Mouse (Mus musculus): ENCODE results near the gene Tmem210. TPM values are rescaled to one million over a fixed set of nuclear protein-coding genes. Genes with fewer than 3 reads are reported as not detected.
A peak's percentile ranks its signal among the peaks of the same experiment; 100 is the strongest.

The Tmem210 gene
- polyA plus RNA-seq, 1 experiment from 2014 or later: not detected

GRCm38 (mm10) chr2:25328440-25328839 lies 40.5 kb downstream of the Tmem210 start:
- H3K27ac ChIP-seq: no peak overlapping the region
- no peak overlapping the region for H3K4me3 ChIP-seq (ENCODE audit: inconsistent target)
- peaks cover 7% of the 10 kb centered on the region for H3K79me2 ChIP-seq (ENCODE audit: inconsistent target)
- H3K36me3 ChIP-seq (ENCODE audit: inconsistent target): no peaks in the 10 kb centered on the region
- 54% methylated on average over 7 of the region's 7 CpGs for WGBS (ENCODE audit: missing documents)

DNA sequence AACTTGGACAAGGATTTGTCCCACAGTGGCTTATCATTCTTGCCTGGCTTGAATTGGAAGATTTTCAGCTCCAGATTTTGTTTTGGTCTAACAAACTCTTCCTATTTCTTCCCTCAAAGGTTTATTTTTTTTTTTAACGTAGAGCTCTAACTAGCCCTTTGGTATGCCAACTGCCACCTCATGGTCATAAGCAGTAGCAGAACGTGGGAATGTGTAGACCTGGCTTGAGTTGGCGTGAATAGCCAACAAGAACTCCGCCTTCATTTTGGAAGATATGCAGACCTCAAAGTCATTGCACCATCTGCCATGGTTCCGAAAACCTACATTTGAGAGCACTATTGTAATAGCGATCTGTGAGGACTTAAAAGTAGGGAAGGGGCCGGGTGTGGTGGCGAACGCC lies 43.5 kb downstream of the Tmem210 start:
- Histone ChIP-seq H3K27ac (0 out of 2 replicates have a peak overlapping the region, but pooled peaks have one; percentile 49), H3K79me2 (ENCODE audit: inconsistent target) (peaks cover 23% of the 10 kb centered on the region), H3K36me3 (ENCODE audit: inconsistent target) (peaks cover 22% of the 10 kb centered on the region; the same call in 1 of the 2 replicates), H3K4me3 (ENCODE audit: inconsistent target) (peak overlapping the region; percentile 94)
- 47% methylated on average over 8 of the region's 9 CpGs for WGBS (ENCODE audit: missing documents)

GRCm38 (mm10) chr2:25332286-25333160 lies 44.6 kb downstream of the Tmem210 start, which contains the start of gene Man1b1:
Gene Man1b1, plus strand, starts transcription at chr2:25332338.
- H3K79me2 ChIP-seq (ENCODE audit: inconsistent target): peaks cover 23% of the 10 kb centered on the region
- H3K36me3 ChIP-seq (ENCODE audit: inconsistent target): peaks cover 32% of the 10 kb centered on the region; the same call in 1 of the 2 replicates
- WGBS (ENCODE audit: missing documents): under 1% methylated on average over 78 of the region's 78 CpGs
- peak within 1 kb of the TSS; percentile 49 for H3K27ac ChIP-seq
- H3K4me3 ChIP-seq (ENCODE audit: inconsistent target): peak within 1 kb of the TSS; percentile 94

- Histone ChIP-seq H3K27ac (no peak overlapping the region), H3K4me3 (ENCODE audit: inconsistent target) (peak overlapping the region; percentile 94), H3K79me2 (ENCODE audit: inconsistent target) (peaks cover 23% of the 10 kb centered on the region), H3K36me3 (ENCODE audit: inconsistent target) (peaks cover 41% of the 10 kb centered on the region; the same call in 1 of the 2 replicates)
- WGBS (ENCODE audit: missing documents): 88% methylated on average over 2 of the region's 2 CpGs
Measured at GRCm38 (mm10) chr2:25333569-25333968, 45.6 kb downstream of the Tmem210 start.

GRCm38 (mm10) chr2:25338303-25338702 lies 50.4 kb downstream of the Tmem210 start:
- Histone ChIP-seq H3K27ac (no peak overlapping the region), H3K79me2 (ENCODE audit: inconsistent target) (peaks cover 17% of the 10 kb centered on the region), H3K4me3 (ENCODE audit: inconsistent target) (no peak overlapping the region), H3K36me3 (ENCODE audit: inconsistent target) (peaks cover 54% of the 10 kb centered on the region)
- 33% methylated on average over 6 of the region's 6 CpGs for WGBS (ENCODE audit: missing documents)

Other genes starting within 250 kb of the Tmem210 start
- gene Nsmf, start 233.8 kb upstream of the Tmem210 start, polyA plus RNA-seq (2018): 4.8 to 12.0 TPM (median 8.9 TPM) in 3 replicates
- gene Entpd8, start 207.8 kb upstream of the Tmem210 start, polyA plus RNA-seq (2018): not detected in 3 replicates
- gene Noxa1, start 193.0 kb upstream of the Tmem210 start, polyA plus RNA-seq (2018): not detected in 3 replicates
- gene Nrarp, start 107.4 kb upstream of the Tmem210 start, polyA plus RNA-seq (2018): not detected in 3 replicates
- 56.5 to 71.1 TPM (median 57.4 TPM) in 3 replicates for gene Tor4a, start 91.3 kb upstream of the Tmem210 start, polyA plus RNA-seq (2018)
- gene Nelfb, start 76.7 kb upstream of the Tmem210 start, polyA plus RNA-seq (2018): 18.9 to 30.4 TPM (median 29.5 TPM) in 3 replicates
- gene Stpg3, start 73.5 kb upstream of the Tmem210 start, polyA plus RNA-seq (2018): not detected in 3 replicates
- gene Fam166a, start 69.4 kb upstream of the Tmem210 start, polyA plus RNA-seq (2018): not detected in 3 replicates
- 49.1 to 144 TPM (median 76.8 TPM) in 3 replicates for gene Tubb4b, start 63.4 kb upstream of the Tmem210 start, polyA plus RNA-seq (2018)
- gene Slc34a3, start 53.8 kb upstream of the Tmem210 start, polyA plus RNA-seq (2018): not detected in 3 replicates
- gene Rnf224, start 51.4 kb upstream of the Tmem210 start, polyA plus RNA-seq (2018): not detected in 3 replicates
- gene Rnf208, start 45.9 kb upstream of the Tmem210 start, polyA plus RNA-seq (2018): 0.21 to 0.42 TPM in 2 of 3 replicates, not detected in the other
- gene Cysrt1, start 45.7 kb upstream of the Tmem210 start, polyA plus RNA-seq (2018): not detected in 3 replicates
- gene AL732309.1, start 41.3 kb upstream of the Tmem210 start, polyA plus RNA-seq (2018): 3.0 to 6.1 TPM (median 4.7 TPM) in 3 replicates
- gene Tmem203, start 32.7 kb upstream of the Tmem210 start, polyA plus RNA-seq (2018): 5.9 to 17.1 TPM (median 12.4 TPM) in 3 replicates
- gene Tprn, start 25.5 kb upstream of the Tmem210 start, polyA plus RNA-seq (2018): 6.1 to 7.8 TPM (median 6.6 TPM) in 3 replicates
- gene Ssna1, start 15.7 kb upstream of the Tmem210 start, polyA plus RNA-seq (2018): 26.0 to 60.7 TPM (median 55.7 TPM) in 3 replicates
- gene Anapc2, start 15.7 kb upstream of the Tmem210 start, polyA plus RNA-seq (2018): 51.0 to 59.8 TPM (median 54.1 TPM) in 3 replicates
- not detected in 3 replicates for gene Lrrc26, start 1.8 kb downstream of the Tmem210 start, polyA plus RNA-seq (2018)
- not detected in 3 replicates for gene Grin1, start 31.0 kb downstream of the Tmem210 start, polyA plus RNA-seq (2018)
- 36.0 to 43.5 TPM (median 43.4 TPM) in 3 replicates for gene Man1b1, start 44.2 kb downstream of the Tmem210 start, polyA plus RNA-seq (2018)
- gene Dpp7, start 68.2 kb downstream of the Tmem210 start, polyA plus RNA-seq (2018): 101 to 192 TPM (median 107 TPM) in 3 replicates
- 55.8 to 128 TPM (median 119 TPM) in 3 replicates for gene Uap1l1, start 77.5 kb downstream of the Tmem210 start, polyA plus RNA-seq (2018)
- 0.13 to 0.73 TPM in 2 of 3 replicates, not detected in the other for gene Sapcd2, start 84.2 kb downstream of the Tmem210 start, polyA plus RNA-seq (2018)
- 0.07 TPM in 1 of 3 replicates, not detected in the others for gene Entpd2, start 107.7 kb downstream of the Tmem210 start, polyA plus RNA-seq (2018)
- gene Npdc1, start 111.2 kb downstream of the Tmem210 start, polyA plus RNA-seq (2018): 1.2 to 2.9 TPM (median 2.5 TPM) in 3 replicates
- gene Fut7, start 135.1 kb downstream of the Tmem210 start, polyA plus RNA-seq (2018): 1.3 to 2.4 TPM (median 2.2 TPM) in 3 replicates
- gene Abca2, start 140.6 kb downstream of the Tmem210 start, polyA plus RNA-seq (2018): 9.5 to 19.7 TPM (median 13.5 TPM) in 3 replicates
- gene Clic3, start 168.7 kb downstream of the Tmem210 start, polyA plus RNA-seq (2018): not detected in 3 replicates
- 6.0 to 12.9 TPM (median 6.4 TPM) in 3 replicates for gene Paxx, start 172.9 kb downstream of the Tmem210 start, polyA plus RNA-seq (2018)
- not detected in 3 replicates for gene Ptgds, start 181.9 kb downstream of the Tmem210 start, polyA plus RNA-seq (2018)
- not detected in 3 replicates for gene Lcn12, start 205.8 kb downstream of the Tmem210 start, polyA plus RNA-seq (2018)
- 21.9 to 35.3 TPM (median 28.7 TPM) in 3 replicates for gene Fbxw5, start 212.6 kb downstream of the Tmem210 start, polyA plus RNA-seq (2018)
- 0.14 to 2.1 TPM in 2 of 3 replicates, not detected in the other for gene C8g, start 213.6 kb downstream of the Tmem210 start, polyA plus RNA-seq (2018)